Mouse (Mus musculus): ENCODE measurements at regions not wholly inside any gene's neighbourhood (a gene's known extent, or its start where the extent isn't known, plus 50 kb on each side); places are given as distances from the start of the nearest gene placed in this dataset.
"Not testable (repeated sequence)": the region's sequence is repeated elsewhere in the genome, so short reads cannot be mapped to it uniquely, and the experiment has no call there.

GRCm38 (mm10) chr10:96188168-96188567 is 51.8 kb downstream of the Gm5426 start:
- peak; percentile 39 to 52 for DNase-seq

GRCm38 (mm10) chr10:96190168-96190987 is 54.0 kb downstream of the Gm5426 start:
- DNase-seq: no peak

GRCm38 (mm10) chr10:96200932-96201641 is 64.7 kb downstream of the Gm5426 start:
- no peak for DNase-seq

DNA sequence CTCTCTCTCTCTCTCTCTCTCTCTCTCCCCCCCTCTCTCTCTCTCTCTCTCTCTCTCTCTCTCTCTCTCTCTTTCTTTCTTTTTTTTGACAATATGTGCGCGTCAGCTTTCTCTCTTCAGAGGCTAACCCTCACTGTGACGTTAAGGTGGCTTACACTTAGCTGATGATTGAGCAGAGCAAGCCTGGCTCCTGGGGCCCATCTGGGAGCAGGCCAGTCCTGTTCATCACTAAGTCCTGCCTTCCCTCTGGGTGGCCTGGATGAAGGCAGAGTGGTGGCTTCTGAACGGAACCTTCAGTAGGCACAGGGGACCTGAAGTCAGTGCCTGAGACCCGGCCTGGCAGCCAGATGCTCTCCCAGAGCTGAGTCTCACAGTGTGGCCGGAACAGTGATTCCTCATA is 65.5 kb downstream of the Gm5426 start:
- no peak for DNase-seq

DNA sequence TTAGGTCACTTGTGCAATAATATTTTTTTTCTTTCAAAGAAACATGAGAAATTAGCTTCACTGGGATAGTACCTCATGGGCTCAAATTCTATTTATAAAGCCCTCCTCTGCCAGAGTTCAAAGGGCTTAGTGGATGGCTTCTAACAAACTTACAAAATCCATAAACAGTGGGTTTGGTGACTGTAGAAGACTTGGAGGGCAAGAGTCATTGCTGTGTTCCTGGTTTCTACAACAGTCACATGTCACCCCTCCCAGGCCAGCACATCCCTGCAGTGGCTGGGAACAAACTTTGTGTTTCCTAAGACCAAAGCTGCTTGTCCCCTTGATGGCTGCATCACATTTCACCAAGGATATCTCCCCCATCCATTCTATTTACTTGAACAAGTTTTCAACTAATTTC is 66.5 kb downstream of the Gm5426 start:
- DNase-seq: no peak

DNA sequence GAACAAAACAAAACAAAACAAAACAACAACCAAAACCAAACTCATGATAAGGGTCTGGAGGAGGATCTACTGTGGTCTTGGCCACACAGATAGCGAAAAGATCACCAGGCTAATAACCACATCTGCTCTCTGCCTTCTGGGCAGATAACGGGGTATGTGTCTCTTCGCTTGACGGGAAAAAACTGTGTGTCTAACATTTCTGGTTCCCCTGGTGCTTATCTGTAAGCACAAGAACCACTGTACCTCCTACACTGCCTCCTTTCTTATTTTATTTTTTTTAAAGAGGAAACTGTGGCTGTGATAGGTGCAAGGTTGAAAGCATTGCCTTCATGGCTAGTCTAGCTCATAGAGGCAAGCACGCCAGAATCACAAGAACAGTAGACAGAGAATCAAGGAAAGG is 67.8 kb downstream of the Gm5426 start:
- DNase-seq: no peak

- peak; percentile 22 to 24 for DNase-seq
Measured at GRCm38 (mm10) chr10:96209171-96209570, 72.8 kb downstream of the Gm5426 start.

GRCm38 (mm10) chr10:96211189-96211588 is 74.8 kb downstream of the Gm5426 start:
- DNase-seq: no peak

DNA sequence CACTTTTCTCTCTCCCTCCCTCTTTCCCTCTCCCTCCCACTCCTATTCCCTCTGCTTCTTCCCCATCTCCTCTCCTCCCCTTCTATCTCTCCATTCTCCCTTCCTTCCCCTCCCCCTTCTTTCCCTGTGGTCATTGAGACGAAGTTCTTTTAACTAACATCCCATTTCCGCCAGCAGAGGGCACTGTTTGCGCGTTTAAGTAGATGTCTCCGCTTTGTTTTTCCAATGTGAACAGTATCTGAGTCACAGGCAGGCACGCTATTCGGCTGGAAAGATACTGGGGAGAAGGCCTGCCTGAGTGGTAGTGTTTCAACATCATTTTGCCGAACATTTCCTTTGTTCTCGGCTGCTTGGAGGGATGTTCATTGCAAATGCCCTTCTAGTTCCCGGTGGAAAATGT is 77.5 kb downstream of the Gm5426 start:
- peak; percentile 90 to 91 for DNase-seq

DNA sequence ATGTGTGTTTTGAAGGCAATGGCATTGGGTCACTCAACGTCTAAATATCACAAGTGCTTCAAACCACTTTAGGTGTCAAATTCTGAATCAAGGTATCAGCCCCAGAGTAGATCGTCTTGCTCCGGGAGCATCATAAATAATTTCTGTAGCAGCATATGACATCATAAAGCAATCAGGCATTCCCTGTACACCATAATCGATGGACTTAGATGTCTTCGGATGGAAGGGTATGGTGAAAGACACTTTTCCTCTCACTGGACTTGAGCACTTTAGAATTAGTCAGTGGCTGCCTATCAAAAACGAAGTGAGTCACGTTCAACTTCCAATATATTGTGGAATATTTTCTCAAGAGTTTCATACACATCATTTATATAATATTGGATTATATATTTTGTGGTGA is 77.9 kb downstream of the Gm5426 start:
- DNase-seq: no peak

- DNase-seq: no peak
Measured at GRCm38 (mm10) chr10:96214946-96215345, 78.5 kb downstream of the Gm5426 start.

GRCm38 (mm10) chr10:96220731-96221130 is 84.3 kb downstream of the Gm5426 start:
- no peak for DNase-seq

DNA sequence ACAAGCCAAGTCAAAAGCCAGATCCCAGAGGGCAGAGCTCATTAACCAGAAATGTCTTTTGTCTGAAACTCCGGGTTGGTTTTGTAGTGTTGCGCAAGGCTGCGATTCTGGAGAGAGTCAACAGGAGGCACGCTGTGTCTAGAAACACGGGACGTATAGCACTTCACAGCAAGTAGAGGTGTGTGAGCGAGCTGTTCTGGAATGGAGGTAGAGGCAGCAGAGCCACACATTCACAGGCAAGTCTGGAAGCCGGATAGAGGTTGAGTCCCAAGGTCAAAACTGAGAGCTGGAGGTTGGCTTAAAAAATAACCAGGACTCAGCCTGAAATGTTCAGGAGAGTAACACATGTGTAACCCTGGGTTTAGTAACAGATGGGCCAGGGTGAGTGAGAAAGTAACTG is 94.0 kb downstream of the Gm5426 start:
- DNase-seq: peak in 1 of 2 experiments; percentile 29

GRCm38 (mm10) chr10:96231309-96231708 is 94.9 kb downstream of the Gm5426 start:
- DNase-seq: no peak

GRCm38 (mm10) chr10:96232889-96233288 is 96.5 kb downstream of the Gm5426 start:
- DNase-seq: no peak

- no peak for DNase-seq
Measured at GRCm38 (mm10) chr10:96234564-96235412, 98.4 kb downstream of the Gm5426 start.

GRCm38 (mm10) chr10:96236031-96236430 is 99.6 kb downstream of the Gm5426 start:
- not testable (repeated sequence) for DNase-seq

DNA sequence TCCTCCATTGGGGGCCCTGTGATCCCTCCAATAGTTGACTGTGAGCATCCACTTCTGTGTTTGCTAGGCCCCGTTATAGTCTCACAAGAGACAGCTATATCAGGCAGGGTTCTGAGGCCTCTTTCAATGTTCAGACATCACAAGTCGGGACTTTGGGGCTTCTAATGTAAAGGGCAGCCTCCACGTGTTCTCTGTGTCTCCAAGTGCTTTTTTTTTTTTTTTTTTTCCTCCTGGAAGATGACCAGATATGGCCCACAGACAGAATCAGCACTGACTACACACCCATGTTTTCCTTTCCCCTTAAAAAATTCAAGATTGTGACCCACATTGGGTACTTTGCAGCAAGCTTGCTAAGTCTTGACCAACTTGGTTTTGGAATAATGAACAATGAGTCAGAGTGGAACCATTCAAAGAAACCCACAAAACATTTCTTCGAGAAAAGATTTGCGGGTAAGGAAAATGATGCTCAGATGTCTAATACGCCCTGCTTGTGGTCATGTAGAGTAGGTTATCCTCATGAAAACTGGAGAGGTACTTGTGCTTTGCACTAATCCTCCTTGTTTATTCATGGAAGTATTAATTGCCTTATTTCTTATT is 100.5 kb downstream of the Gm5426 start:
- no peak for DNase-seq

GRCm38 (mm10) chr10:96237572-96238130 is 101.2 kb downstream of the Gm5426 start:
- no peak for DNase-seq

DNA sequence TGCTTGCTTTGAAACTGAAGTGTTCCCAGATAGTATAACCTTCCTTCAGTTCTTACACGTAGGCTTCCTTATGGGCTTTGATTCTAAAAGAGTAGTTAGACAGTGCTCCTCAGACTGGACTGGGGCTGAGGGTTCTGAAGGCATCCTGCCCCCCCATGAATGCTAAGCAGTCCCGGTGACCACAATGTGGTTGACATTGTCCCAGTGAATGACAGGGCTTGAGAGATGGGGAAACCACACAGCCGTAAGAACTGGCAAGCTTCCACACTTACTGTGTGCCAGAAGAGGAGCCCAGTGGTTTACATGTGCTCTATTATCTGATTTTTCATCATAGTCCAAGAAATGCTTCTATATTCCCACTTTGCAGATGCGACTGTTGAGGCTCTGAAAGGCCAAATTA is 101.8 kb downstream of the Gm5426 start:
- DNase-seq: peak in 1 of 2 experiments; percentile 10

- DNase-seq: no peak
Measured at GRCm38 (mm10) chr10:96238850-96239249, 102.4 kb downstream of the Gm5426 start.

GRCm38 (mm10) chr10:96240591-96240990 is 104.2 kb downstream of the Gm5426 start:
- no peak for DNase-seq
